Mouse (Mus musculus) hindbrain, postnatal 0 days (tissue): Measurements from ENCODE around the gene Ddx27. TPM values are rescaled to one million over a fixed set of nuclear protein-coding genes. Genes with fewer than 3 reads are reported as not detected.
A peak's percentile ranks its signal among the peaks of the same experiment; 100 is the strongest.

Experiments used
- ATAC-seq: fragments of 200-750 bp; cut with Nextera tagmentation; 2 replicates; pipeline ENCODE4 v1.8.0; 2017; ENCODE audit warnings: mild to moderate bottlenecking, moderate TSS enrichment, moderate library complexity
- DNase-seq: peaks from one replicate; pipeline ENCODE4 v3.0.0-alpha.2; 2015; ENCODE audit warnings: low spot score
- H3K27ac ChIP-seq: fragments of 300-500 bp; sonication (generic); 2 replicates; pipeline ENCODE4 v1.5.1; 2014; ENCODE audit warnings: mild to moderate bottlenecking
- H3K27me3 ChIP-seq: fragments of 300-500 bp; sonication (generic); 2 replicates; pipeline ENCODE4 v1.6.1; 2014; ENCODE audit warnings: low read length, mixed read lengths; ENCODE audit not compliant: insufficient read depth
- H3K36me3 ChIP-seq: fragments of 300-500 bp; sonication (generic); 2 replicates; pipeline ENCODE4 v1.6.1; 2014; ENCODE audit warnings: low read length, mixed read lengths; ENCODE audit not compliant: insufficient read depth
- H3K4me1 ChIP-seq: fragments of 300-500 bp; sonication (generic); 2 replicates; pipeline ENCODE4 v1.6.1; 2014; ENCODE audit warnings: antibody characterized with exemption, low read length, mixed read lengths; ENCODE audit not compliant: insufficient read depth
- H3K4me2 ChIP-seq: fragments of 300-500 bp; sonication (generic); 2 replicates; pipeline ENCODE4 v1.6.1; 2014; ENCODE audit warnings: low read depth, mild to moderate bottlenecking, low read length, moderate library complexity, mixed read lengths
- H3K4me3 ChIP-seq: fragments of 300-500 bp; sonication (generic); 2 replicates; pipeline ENCODE4 v1.5.1; 2014; ENCODE audit warnings: low read length
- H3K9ac ChIP-seq: fragments of 300-500 bp; sonication (generic); replicated peaks from 2 replicates; pipeline ENCODE4 v1.6.1; 2014; ENCODE audit warnings: mild to moderate bottlenecking, low read length, moderate library complexity, mixed read lengths
- H3K9me3 ChIP-seq: fragments of 300-500 bp; sonication (generic); 2 replicates; pipeline ENCODE4 v1.6.1; 2016; ENCODE audit warnings: low read length, mixed read lengths
- CTCF ChIP-seq: IDR thresholded peaks from 2 replicates; pipeline ENCODE4 v1.5.1; 2016; ENCODE audit warnings: antibody characterized with exemption, control low read depth, low read depth
- WGBS: fragments of 180-500 bp; shearing (Covaris S2); extraction: QIAGEN DNeasy Blood & Tissue Kit; methylation state at CpG from one replicate; pipeline ENCODE4 v1.1.7; 2014; 5-methylcytosine and 5-hydroxymethylcytosine counted together
- polyA plus RNA-seq: library from polyadenylated mRNA; unstranded; fragments of >200 nt; fragmentation: Nextera tagmentation; extraction: Ambion mirVana; gene quantifications from 2 replicates; pipeline ENCODE4 v1.2.1, GENCODE M21; 2015
- total RNA-seq: library from RNA; depleted of rRNA; stranded (reverse); fragments of >200 nt; gene quantifications from 2 replicates; pipeline ENCODE4 v1.2.3, GENCODE M21; 2014

Ddx27 gene
- total and polyA plus RNA-seq, 2 experiments from 2014 or later: 27.5 to 36.7 TPM

GRCm38 (mm10) chr2:167056942-167057323 is 41.9 kb downstream of the Ddx27 start:
- no peak for TF ChIP-seq CTCF
- Histone ChIP-seq H3K27me3 (no peaks in the 10 kb centered on the region), H3K4me2 (no peak overlapping the region), H3K27ac (no peak overlapping the region), H3K4me3 (no peak overlapping the region), H3K4me1 (peaks cover 12% of the 10 kb centered on the region), H3K9me3 (no peaks in the 10 kb centered on the region), H3K9ac (no peak overlapping the region), H3K36me3 (peaks cover 38% of the 10 kb centered on the region)
- no peak for DNase-seq
- no peak for ATAC-seq
- 84% methylated on average over 5 of the region's 5 CpGs for WGBS

GRCm38 (mm10) chr2:167058201-167058600 is 43.2 kb downstream of the Ddx27 start:
- ATAC-seq (no peak), DNase-seq (no peak)
- H3K4me3 ChIP-seq: no peak overlapping the region
- WGBS: 77% methylated on average over 3 of the region's 3 CpGs
- H3K9ac ChIP-seq: no peak overlapping the region
- H3K4me1 ChIP-seq: peaks cover 12% of the 10 kb centered on the region
- TF ChIP-seq CTCF: no peak
- no peak overlapping the region for H3K4me2 ChIP-seq
- peaks cover 38% of the 10 kb centered on the region for H3K36me3 ChIP-seq
- no peak overlapping the region for H3K27ac ChIP-seq
- H3K27me3 ChIP-seq: no peaks in the 10 kb centered on the region
- no peaks in the 10 kb centered on the region for H3K9me3 ChIP-seq

- H3K27me3 ChIP-seq: no peaks in the 10 kb centered on the region
- H3K9me3 ChIP-seq: no peaks in the 10 kb centered on the region
- no peak overlapping the region for H3K4me3 ChIP-seq
- H3K27ac ChIP-seq: no peak overlapping the region
- no peak overlapping the region for H3K4me2 ChIP-seq
- DNase-seq (no peak), ATAC-seq (no peak)
- H3K9ac ChIP-seq: no peak overlapping the region
- peaks cover 38% of the 10 kb centered on the region for H3K36me3 ChIP-seq
- peaks cover 12% of the 10 kb centered on the region for H3K4me1 ChIP-seq
- TF ChIP-seq CTCF: no peak
- WGBS: 55% methylated on average over 3 of the region's 3 CpGs
Measured at GRCm38 (mm10) chr2:167058814-167059387, 43.9 kb downstream of the Ddx27 start.

GRCm38 (mm10) chr2:167059536-167059935 is 44.5 kb downstream of the Ddx27 start:
- ATAC-seq (no peak), DNase-seq (no peak)
- Histone ChIP-seq H3K4me3 (no peak overlapping the region), H3K9ac (no peak overlapping the region), H3K27me3 (no peaks in the 10 kb centered on the region), H3K27ac (no peak overlapping the region), H3K4me2 (no peak overlapping the region), H3K36me3 (peaks cover 37% of the 10 kb centered on the region), H3K9me3 (no peaks in the 10 kb centered on the region), H3K4me1 (peaks cover 12% of the 10 kb centered on the region)
- TF ChIP-seq CTCF: no peak
- 49% methylated on average over 8 of the region's 8 CpGs for WGBS

GRCm38 (mm10) chr2:167059960-167060359 is 45.0 kb downstream of the Ddx27 start:
- no peak for DNase-seq
- no peak for ATAC-seq
- WGBS: 70% methylated on average over 12 of the region's 12 CpGs
- no peaks in the 10 kb centered on the region for H3K9me3 ChIP-seq
- no peak overlapping the region for H3K4me2 ChIP-seq
- peaks cover 13% of the 10 kb centered on the region for H3K4me1 ChIP-seq
- H3K9ac ChIP-seq: peak overlapping the region; percentile 23; the same call in 1 of the 2 replicates
- no peak overlapping the region for H3K4me3 ChIP-seq
- TF ChIP-seq CTCF: no peak
- no peaks in the 10 kb centered on the region for H3K27me3 ChIP-seq
- H3K36me3 ChIP-seq: peaks cover 36% of the 10 kb centered on the region
- H3K27ac ChIP-seq: no peak overlapping the region

GRCm38 (mm10) chr2:167060360-167060759 is 45.4 kb downstream of the Ddx27 start:
- Histone ChIP-seq H3K4me2 (no peak overlapping the region), H3K9ac (peak overlapping the region; percentile 23; the same call in 1 of the 2 replicates), H3K27ac (no peak overlapping the region), H3K27me3 (no peaks in the 10 kb centered on the region), H3K4me1 (peaks cover 16% of the 10 kb centered on the region), H3K9me3 (no peaks in the 10 kb centered on the region), H3K36me3 (peaks cover 36% of the 10 kb centered on the region), H3K4me3 (no peak overlapping the region)
- TF ChIP-seq CTCF: no peak
- DNase-seq (no peak), ATAC-seq (no peak)
- WGBS: 50% methylated on average over 3 of the region's 3 CpGs

- no peak overlapping the region for H3K4me2 ChIP-seq
Measured at GRCm38 (mm10) chr2:167060761-167061160, 45.8 kb downstream of the Ddx27 start.

More at GRCm38 (mm10) chr2:167060761-167061160, 45.8 kb downstream of the Ddx27 start:
- Histone ChIP-seq H3K36me3 (peaks cover 37% of the 10 kb centered on the region), H3K4me1 (peaks cover 16% of the 10 kb centered on the region), H3K9ac (peak overlapping the region; percentile 23; the same call in 1 of the 2 replicates), H3K27me3 (no peaks in the 10 kb centered on the region), H3K27ac (no peak overlapping the region), H3K9me3 (no peaks in the 10 kb centered on the region), H3K4me3 (no peak overlapping the region)
- TF ChIP-seq CTCF: no peak
- ATAC-seq: no peak
- no peak for DNase-seq
